Comparison of ENCODE assay signal across 21 mouse cellular contexts in genomic region chr5:128811431-128811830, GRCm38 (mm10).
"Had no signal": no experiment of that assay in that cellular context is flagged by ENCODE, and none has a peak within 500 bp of the region (broad histone marks: within the 10 kb centered on the region; RNA-seq: fewer than 3 reads in every experiment).

No protein-coding gene starts in this region.

- H3K9ac ChIP-seq: kidney, embryonic 15.5 days; limb, embryonic 12.5 days; limb, embryonic 15.5 days; liver, embryonic 14.5 days; liver, postnatal 0 days; midbrain, embryonic 12.5 days; stomach, embryonic 15.5 days had no signal

- ATAC-seq: intestine, postnatal 0 days; liver, postnatal 0 days; midbrain, embryonic 16.5 days had no signal

- H3K4me1 ChIP-seq: kidney, embryonic 15.5 days; limb, embryonic 12.5 days; stomach, embryonic 15.5 days had no signal

- H3K27me3 ChIP-seq: limb, embryonic 15.5 days; midbrain, embryonic 12.5 days; stomach, embryonic 15.5 days had no signal

- H3K36me3 ChIP-seq: kidney, embryonic 15.5 days; limb, embryonic 12.5 days; limb, embryonic 15.5 days; midbrain, embryonic 12.5 days; stomach, embryonic 15.5 days had no signal

- H3K27ac ChIP-seq: kidney, embryonic 15.5 days; limb, embryonic 12.5 days; limb, embryonic 15.5 days; liver, embryonic 14.5 days; midbrain, embryonic 12.5 days; stomach, embryonic 15.5 days had no signal

- H3K9me3 ChIP-seq: kidney, embryonic 15.5 days; limb, embryonic 12.5 days; limb, embryonic 15.5 days; midbrain, embryonic 12.5 days; stomach, embryonic 15.5 days had no signal

- DNase-seq: kidney, adult 2 months; kidney, postnatal 10 days; kidney, postnatal 36 days; layer of hippocampus, adult 9-11 months; left cerebral cortex, postnatal 4 days; liver, postnatal 0 days; lung, postnatal 14 days; lung, postnatal 4 days; right cerebral cortex, adult 18-20 months; right cerebral cortex, postnatal 14 days; right cerebral cortex, postnatal 4 days; thymus, postnatal 25 days had no signal

- H3K4me3 ChIP-seq: kidney, embryonic 15.5 days; limb, embryonic 12.5 days; limb, embryonic 15.5 days; midbrain, embryonic 12.5 days; stomach, embryonic 15.5 days had no signal

- H3K4me2 ChIP-seq: kidney, embryonic 15.5 days; limb, embryonic 12.5 days; limb, embryonic 15.5 days; liver, embryonic 11.5 days; midbrain, embryonic 12.5 days; stomach, embryonic 15.5 days had no signal
